Mouse (Mus musculus): ENCODE results near the gene Bckdk. TPM values are rescaled to one million over a fixed set of nuclear protein-coding genes. Genes with fewer than 3 reads are reported as not detected.

Bckdk gene
- polyA plus RNA-seq, 1 experiment from 2014 or later: 152 TPM

- Histone ChIP-seq H3K36me3 (ENCODE audit: control insufficient read depth, insufficient read depth, low read length) (peaks cover 28% of the 10 kb centered on the region), H3K9ac (replicated peaks; ENCODE audit: low read depth, low read length) (peak overlapping the region; percentile 71), H3K9me3 (ENCODE audit: control insufficient read depth, low read depth, low read length) (no peaks in the 10 kb centered on the region), H3K4me2 (replicated peaks; ENCODE audit: low read depth, low read length) (peak overlapping the region; percentile 92), H3K4me3 (ENCODE audit: low read depth, low read length) (peak overlapping the region; percentile 66), H3K27ac (ENCODE audit: low read length) (peak overlapping the region; percentile 95), H3K27me3 (ENCODE audit: control insufficient read depth, insufficient read depth, low read length) (no peaks in the 10 kb centered on the region), H3K4me1 (ENCODE audit: control insufficient read depth, insufficient read depth, low read length) (peaks cover 15% of the 10 kb centered on the region; the same call in 1 of the 2 replicates)
- ATAC-seq (ENCODE audit: insufficient number of reproducible peaks, insufficient read depth, low FRiP score, low read depth): peak; percentile 92
- WGBS: under 1% methylated on average over 41 of the region's 43 CpGs
These were observed 28.3 kb upstream of the Bckdk start for GRCm38 (mm10) chr7:127875627-127876001.

- Histone ChIP-seq H3K27ac (ENCODE audit: low read length) (peak within 1 kb of the TSS; percentile 95), H3K9me3 (ENCODE audit: control insufficient read depth, low read depth, low read length) (no peaks in the 10 kb centered on the region), H3K4me1 (ENCODE audit: control insufficient read depth, insufficient read depth, low read length) (peaks cover 15% of the 10 kb centered on the region; the same call in 1 of the 2 replicates), H3K36me3 (ENCODE audit: control insufficient read depth, insufficient read depth, low read length) (peaks cover 32% of the 10 kb centered on the region), H3K4me2 (replicated peaks; ENCODE audit: low read depth, low read length) (peak within 1 kb of the TSS; percentile 92), H3K9ac (replicated peaks; ENCODE audit: low read depth, low read length) (peak within 1 kb of the TSS; percentile 71), H3K27me3 (ENCODE audit: control insufficient read depth, insufficient read depth, low read length) (no peaks in the 10 kb centered on the region), H3K4me3 (ENCODE audit: low read depth, low read length) (peak within 1 kb of the TSS; percentile 66)
- ATAC-seq (ENCODE audit: insufficient number of reproducible peaks, insufficient read depth, low FRiP score, low read depth): peak; percentile 86
- WGBS: 1% methylated on average over 38 of the region's 41 CpGs
These were observed 27.8 kb upstream of the Bckdk start, which contains the start of gene Zfp646 for GRCm38 (mm10) chr7:127876041-127876466. Gene Zfp646, plus strand, starts transcription at chr7:127876221.

GRCm38 (mm10) chr7:127876467-127877348, 27.2 kb upstream of the Bckdk start, which contains the start of gene Zfp668:
Gene Zfp668, minus strand, starts transcription at chr7:127876828.
- Histone ChIP-seq H3K4me1 (ENCODE audit: control insufficient read depth, insufficient read depth, low read length) (peaks cover 15% of the 10 kb centered on the region; the same call in 1 of the 2 replicates), H3K9ac (replicated peaks; ENCODE audit: low read depth, low read length) (peak within 1 kb of the TSS; percentile 71), H3K36me3 (ENCODE audit: control insufficient read depth, insufficient read depth, low read length) (peaks cover 39% of the 10 kb centered on the region), H3K4me2 (replicated peaks; ENCODE audit: low read depth, low read length) (peak within 1 kb of the TSS; percentile 92), H3K27ac (ENCODE audit: low read length) (peak within 1 kb of the TSS; percentile 95), H3K4me3 (ENCODE audit: low read depth, low read length) (peak within 1 kb of the TSS; percentile 66), H3K27me3 (ENCODE audit: control insufficient read depth, insufficient read depth, low read length) (no peaks in the 10 kb centered on the region), H3K9me3 (ENCODE audit: control insufficient read depth, low read depth, low read length) (no peaks in the 10 kb centered on the region)
- peak; percentile 79 for ATAC-seq (ENCODE audit: insufficient number of reproducible peaks, insufficient read depth, low FRiP score, low read depth)
- WGBS: under 1% methylated on average over 60 of the region's 60 CpGs

GRCm38 (mm10) chr7:127879301-127879700, 24.6 kb upstream of the Bckdk start:
- Histone ChIP-seq H3K27me3 (ENCODE audit: control insufficient read depth, insufficient read depth, low read length) (no peaks in the 10 kb centered on the region), H3K27ac (ENCODE audit: low read length) (no peak overlapping the region), H3K9me3 (ENCODE audit: control insufficient read depth, low read depth, low read length) (no peaks in the 10 kb centered on the region), H3K36me3 (ENCODE audit: control insufficient read depth, insufficient read depth, low read length) (peaks cover 61% of the 10 kb centered on the region), H3K4me3 (ENCODE audit: low read depth, low read length) (no peak overlapping the region), H3K4me1 (ENCODE audit: control insufficient read depth, insufficient read depth, low read length) (peaks cover 15% of the 10 kb centered on the region; the same call in 1 of the 2 replicates), H3K4me2 (replicated peaks; ENCODE audit: low read depth, low read length) (no peak overlapping the region), H3K9ac (replicated peaks; ENCODE audit: low read depth, low read length) (no peak overlapping the region)
- ATAC-seq (ENCODE audit: insufficient number of reproducible peaks, insufficient read depth, low FRiP score, low read depth): no peak
- 92% methylated on average over 9 of the region's 9 CpGs for WGBS

GRCm38 (mm10) chr7:127880431-127880830, 23.5 kb upstream of the Bckdk start:
- 83% methylated on average over 12 of the region's 12 CpGs for WGBS
- no peak overlapping the region for H3K4me3 ChIP-seq (ENCODE audit: low read depth, low read length)
- H3K4me1 ChIP-seq (ENCODE audit: control insufficient read depth, insufficient read depth, low read length): peaks cover 11% of the 10 kb centered on the region; the same call in 1 of the 2 replicates
- no peaks in the 10 kb centered on the region for H3K9me3 ChIP-seq (ENCODE audit: control insufficient read depth, low read depth, low read length)
- no peaks in the 10 kb centered on the region for H3K27me3 ChIP-seq (ENCODE audit: control insufficient read depth, insufficient read depth, low read length)
- peaks cover 70% of the 10 kb centered on the region for H3K36me3 ChIP-seq (ENCODE audit: control insufficient read depth, insufficient read depth, low read length)
- no peak overlapping the region for H3K9ac ChIP-seq (replicated peaks; ENCODE audit: low read depth, low read length)
- ATAC-seq (ENCODE audit: insufficient number of reproducible peaks, insufficient read depth, low FRiP score, low read depth): no peak
- H3K4me2 ChIP-seq (replicated peaks; ENCODE audit: low read depth, low read length): no peak overlapping the region
- H3K27ac ChIP-seq (ENCODE audit: low read length): no peak overlapping the region

GRCm38 (mm10) chr7:127885951-127886350, 17.9 kb upstream of the Bckdk start:
- H3K4me1 ChIP-seq (ENCODE audit: control insufficient read depth, insufficient read depth, low read length): peaks cover 4% of the 10 kb centered on the region; the same call in 1 of the 2 replicates
- no peaks in the 10 kb centered on the region for H3K27me3 ChIP-seq (ENCODE audit: control insufficient read depth, insufficient read depth, low read length)
- H3K27ac ChIP-seq (ENCODE audit: low read length): no peak overlapping the region
- ATAC-seq (ENCODE audit: insufficient number of reproducible peaks, insufficient read depth, low FRiP score, low read depth): no peak
- no peaks in the 10 kb centered on the region for H3K9me3 ChIP-seq (ENCODE audit: control insufficient read depth, low read depth, low read length)
- peaks cover 67% of the 10 kb centered on the region for H3K36me3 ChIP-seq (ENCODE audit: control insufficient read depth, insufficient read depth, low read length)
- H3K4me2 ChIP-seq (replicated peaks; ENCODE audit: low read depth, low read length): no peak overlapping the region
- H3K9ac ChIP-seq (replicated peaks; ENCODE audit: low read depth, low read length): no peak overlapping the region
- 64% methylated on average over 6 of the region's 6 CpGs for WGBS
- no peak overlapping the region for H3K4me3 ChIP-seq (ENCODE audit: low read depth, low read length)

GRCm38 (mm10) chr7:127886551-127886950, 17.3 kb upstream of the Bckdk start:
- Histone ChIP-seq H3K36me3 (ENCODE audit: control insufficient read depth, insufficient read depth, low read length) (peaks cover 63% of the 10 kb centered on the region), H3K27ac (ENCODE audit: low read length) (no peak overlapping the region), H3K27me3 (ENCODE audit: control insufficient read depth, insufficient read depth, low read length) (no peaks in the 10 kb centered on the region), H3K9me3 (ENCODE audit: control insufficient read depth, low read depth, low read length) (no peaks in the 10 kb centered on the region), H3K4me1 (ENCODE audit: control insufficient read depth, insufficient read depth, low read length) (peaks cover 4% of the 10 kb centered on the region; the same call in 1 of the 2 replicates), H3K4me2 (replicated peaks; ENCODE audit: low read depth, low read length) (no peak overlapping the region), H3K4me3 (ENCODE audit: low read depth, low read length) (no peak overlapping the region), H3K9ac (replicated peaks; ENCODE audit: low read depth, low read length) (no peak overlapping the region)
- 87% methylated on average over 6 of the region's 6 CpGs for WGBS
- no peak for ATAC-seq (ENCODE audit: insufficient number of reproducible peaks, insufficient read depth, low FRiP score, low read depth)

GRCm38 (mm10) chr7:127887191-127887590, 16.7 kb upstream of the Bckdk start:
- H3K27ac ChIP-seq (ENCODE audit: low read length): no peak overlapping the region
- peaks cover 4% of the 10 kb centered on the region; the same call in 1 of the 2 replicates for H3K4me1 ChIP-seq (ENCODE audit: control insufficient read depth, insufficient read depth, low read length)
- no peaks in the 10 kb centered on the region for H3K27me3 ChIP-seq (ENCODE audit: control insufficient read depth, insufficient read depth, low read length)
- H3K9me3 ChIP-seq (ENCODE audit: control insufficient read depth, low read depth, low read length): no peaks in the 10 kb centered on the region
- H3K4me2 ChIP-seq (replicated peaks; ENCODE audit: low read depth, low read length): no peak overlapping the region
- peaks cover 59% of the 10 kb centered on the region for H3K36me3 ChIP-seq (ENCODE audit: control insufficient read depth, insufficient read depth, low read length)
- no peak for ATAC-seq (ENCODE audit: insufficient number of reproducible peaks, insufficient read depth, low FRiP score, low read depth)
- no peak overlapping the region for H3K9ac ChIP-seq (replicated peaks; ENCODE audit: low read depth, low read length)
- WGBS: 85% methylated on average over 8 of the region's 8 CpGs
- H3K4me3 ChIP-seq (ENCODE audit: low read depth, low read length): no peak overlapping the region
